Mouse (Mus musculus): ENCODE results near the gene Ccdc13.

- TF ChIP-seq EP300 (IDR thresholded peaks at IDR 0.05; ENCODE audit: low read depth) (no peak), CTCF (IDR thresholded peaks at IDR 0.05; ENCODE audit: low read depth) (no peak)
Measured at GRCm38 (mm10) chr9:121759091-121760081, 79.9 kb downstream of the Ccdc13 start, which contains the start of gene Zfp651.
